8 mouse cellular contexts compared by ENCODE assay signal in the genomic region with DNA sequence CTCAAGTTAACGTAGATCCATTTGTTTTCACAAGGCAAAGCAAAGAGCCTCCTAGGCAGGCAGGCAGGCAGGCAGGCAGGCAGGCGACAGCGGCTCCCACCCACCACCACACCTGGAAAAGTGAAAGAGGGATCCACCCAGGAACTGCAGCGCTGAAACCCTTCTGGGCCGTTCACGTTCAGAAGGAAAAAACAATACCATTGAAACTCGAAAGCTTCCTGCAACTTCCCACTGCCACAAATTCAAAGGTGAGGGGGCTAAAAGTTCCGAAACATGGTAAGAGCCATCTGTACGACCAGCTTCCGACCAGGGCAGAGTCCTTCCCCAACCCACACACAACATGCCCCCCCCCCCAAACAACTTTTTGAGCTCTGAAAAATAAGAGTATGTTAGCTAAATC. TPM values are rescaled to one million over a fixed set of nuclear protein-coding genes. Genes with fewer than 3 reads are reported as not detected.
DNase-seq lines count a peak whose midpoint lies in the region; ATAC-seq and TF ChIP-seq lines count a peak whose summit lies in the region.
"Had no signal": no experiment of that assay in that cellular context is flagged by ENCODE, and none has a peak within 500 bp of the region (broad histone marks: within the 10 kb centered on the region; RNA-seq: fewer than 3 reads in every experiment).

No protein-coding gene starts in this region.

- peak overlapping the region; percentile 79 for H3K9ac ChIP-seq in hindbrain, postnatal 0 days (replicated peaks; ENCODE audit: low read length)
- H3K9ac ChIP-seq in lung, postnatal 0 days (replicated peaks; ENCODE audit: low read depth) = peak overlapping the region; percentile 80

- H3K36me3 ChIP-seq in C2C12 (ENCODE audit: control insufficient read depth, insufficient read depth) = peaks cover 16% of the 10 kb centered on the region
- no peaks in the 10 kb centered on the region for H3K36me3 ChIP-seq in hindbrain, postnatal 0 days (ENCODE audit: insufficient read depth, low read length)
- no peaks in the 10 kb centered on the region for H3K36me3 ChIP-seq in lung, postnatal 0 days (ENCODE audit: insufficient read depth, low read length)

- H3K9me3 ChIP-seq in hindbrain, postnatal 0 days (ENCODE audit: low read length) = no peaks in the 10 kb centered on the region
- H3K9me3 ChIP-seq in lung, postnatal 0 days (ENCODE audit: low read length) = no peaks in the 10 kb centered on the region

- H3K27ac ChIP-seq in hindbrain, postnatal 0 days = peak overlapping the region; percentile 94; the same call in 1 of the 2 replicates
- peak overlapping the region; percentile 96 for H3K27ac ChIP-seq in lung, postnatal 0 days (ENCODE audit: low read length)

- TF ChIP-seq CTCF in C2C12 (IDR thresholded peaks at IDR 0.05; ENCODE audit: control insufficient read depth, insufficient read depth, insufficient read length) = no peak
- no peak for TF ChIP-seq CTCF in hindbrain, postnatal 0 days (IDR thresholded peaks at IDR 0.05; ENCODE audit: low read depth)
- no peak for TF ChIP-seq CTCF in lung, postnatal 0 days (IDR thresholded peaks at IDR 0.05)

- H3K4me3 ChIP-seq in C2C12 (ENCODE audit: insufficient read depth, poor library complexity, severe bottlenecking) = peak overlapping the region; percentile 84
- peak overlapping the region; percentile 73 for H3K4me3 ChIP-seq in hindbrain, postnatal 0 days (ENCODE audit: low read length)
- H3K4me3 ChIP-seq in lung, postnatal 0 days (ENCODE audit: low read depth, low read length) = peak overlapping the region; percentile 73

- peaks cover 63% of the 10 kb centered on the region for H3K79me2 ChIP-seq in C2C12 (ENCODE audit: control insufficient read depth, insufficient read depth)

- no peaks in the 10 kb centered on the region for H3K27me3 ChIP-seq in C2C12 (ENCODE audit: control insufficient read depth, insufficient read depth, insufficient read length)
- no peaks in the 10 kb centered on the region for H3K27me3 ChIP-seq in hindbrain, postnatal 0 days (ENCODE audit: insufficient read depth, low read length)
- no peaks in the 10 kb centered on the region for H3K27me3 ChIP-seq in lung, postnatal 0 days (replicated peaks; ENCODE audit: insufficient read depth, low read length)

- ATAC-seq in erythroblast, adult 5-6 weeks (replicated peaks; ENCODE audit: low FRiP score, poor library complexity, severe bottlenecking) = peak; percentile 63
- no peak for ATAC-seq in hindbrain, postnatal 0 days
- no peak for ATAC-seq in lung, postnatal 0 days

- peaks cover 56% of the 10 kb centered on the region for H3K79me3 ChIP-seq in C2C12 (ENCODE audit: low read depth)

- 0% methylated on average over 10 of the region's 10 CpGs for WGBS in hindbrain, postnatal 0 days
- 1% methylated on average over 10 of the region's 10 CpGs for WGBS in lung, postnatal 0 days

- DNase-seq in 3T3-L1 (ENCODE audit: low read depth, low spot score) = peak; percentile 47
- no peak for DNase-seq in hindbrain, postnatal 0 days (ENCODE audit: low spot score)
- DNase-seq in lung, postnatal 0 days (ENCODE audit: low spot score) = peak; percentile 58
- DNase-seq in frontal cortex, postnatal 25 days (ENCODE audit: low spot score in 2 of 2) = no peak
- DNase-seq in layer of hippocampus, adult 18-20 months (ENCODE audit: low spot score in 2 of 2) = no peak

- H3ac ChIP-seq in C2C12 (ENCODE audit: control insufficient read depth, insufficient read length, low read depth) = peak overlapping the region; percentile 73

- no peak for TF ChIP-seq EP300 in lung, postnatal 0 days (IDR thresholded peaks at IDR 0.05)

- H3K4me2 ChIP-seq in hindbrain, postnatal 0 days (ENCODE audit: low read depth, low read length) = peak overlapping the region; percentile 77
- peak overlapping the region; percentile 66 for H3K4me2 ChIP-seq in lung, postnatal 0 days (replicated peaks; ENCODE audit: low read depth, low read length)

- peaks cover 4% of the 10 kb centered on the region; the same call in 1 of the 2 replicates for H3K4me1 ChIP-seq in hindbrain, postnatal 0 days (ENCODE audit: insufficient read depth, low read length)
- peaks cover 3% of the 10 kb centered on the region for H3K4me1 ChIP-seq in lung, postnatal 0 days (ENCODE audit: insufficient read depth, low read depth, low read length)

TF ChIP-seq in C2C12, 6 proteins besides CTCF, POLR2A, EP300 and RAD21:
- no peak for TF ChIP-seq CEBPB (IDR thresholded peaks at IDR 0.05; ENCODE audit: low read depth)

RNA-seq across cellular contexts. Expression of a gene that starts 0.9 kb away (rescaled TPM):
- 79.9 TPM for polyA plus RNA-seq in C2C12 (2012; fragmentation: generic; extraction: Trizol)
- 8.8 and 10.0 TPM in 2 replicates for total RNA-seq in erythroblast, adult 5-6 weeks (2015; ENCODE audit: low replicate concordance)
- total RNA-seq in erythroblast, adult 5-6 weeks (2017; ENCODE audit: low replicate concordance) = 6.2 and 9.5 TPM in 2 replicates
- 75.7 and 86.5 TPM in 2 replicates for total RNA-seq in hindbrain, postnatal 0 days (2014; rRNA removed)
- polyA plus RNA-seq in hindbrain, postnatal 0 days (2015; fragmentation: Nextera tagmentation; extraction: Ambion mirVana) = 12.7 and 15.8 TPM in 2 replicates
- polyA plus RNA-seq in lung, postnatal 0 days (2015; fragmentation: Nextera tagmentation; extraction: Ambion mirVana) = 38.2 and 42.9 TPM in 2 replicates
- 10 to 100 TPM; 38.2 to 48.0 TPM for total RNA-seq in layer of hippocampus, adult 18-20 months (2021)

RNA-seq across cellular contexts. Expression of a gene that starts 9.2 kb away (rescaled TPM):
- 0.08 TPM for polyA plus RNA-seq in C2C12 (2012; fragmentation: generic; extraction: Trizol)
- total RNA-seq in erythroblast, adult 5-6 weeks (2015; ENCODE audit: low replicate concordance) = not detected in 2 replicates
- total RNA-seq in erythroblast, adult 5-6 weeks (2017; ENCODE audit: low replicate concordance) = not detected in 2 replicates
- total RNA-seq in hindbrain, postnatal 0 days (2014; rRNA removed) = not detected in 2 replicates
- polyA plus RNA-seq in hindbrain, postnatal 0 days (2015; fragmentation: Nextera tagmentation; extraction: Ambion mirVana) = 0.50 and 0.68 TPM in 2 replicates
- polyA plus RNA-seq in lung, postnatal 0 days (2015; fragmentation: Nextera tagmentation; extraction: Ambion mirVana) = 0.06 and 0.07 TPM in 2 replicates
- not detected for total RNA-seq in layer of hippocampus, adult 18-20 months (2021)
- total RNA-seq: heart, postnatal 10 days had no signal

RNA-seq across cellular contexts. Expression of a gene that starts 20.9 kb away (rescaled TPM):
- 355 TPM for polyA plus RNA-seq in C2C12 (2012; fragmentation: generic; extraction: Trizol)
- 42.3 and 58.3 TPM in 2 replicates for total RNA-seq in erythroblast, adult 5-6 weeks (2015; ENCODE audit: low replicate concordance)
- total RNA-seq in erythroblast, adult 5-6 weeks (2017; ENCODE audit: low replicate concordance) = 23.3 and 23.4 TPM in 2 replicates
- total RNA-seq in hindbrain, postnatal 0 days (2014; rRNA removed) = 271 and 302 TPM in 2 replicates
- 247 and 248 TPM in 2 replicates for polyA plus RNA-seq in hindbrain, postnatal 0 days (2015; fragmentation: Nextera tagmentation; extraction: Ambion mirVana)
- 94.3 and 102 TPM in 2 replicates for polyA plus RNA-seq in lung, postnatal 0 days (2015; fragmentation: Nextera tagmentation; extraction: Ambion mirVana)
- 10 to 100 TPM; 22.6 to 25.0 TPM for total RNA-seq in layer of hippocampus, adult 18-20 months (2021)

RNA-seq across cellular contexts. Expression of a gene that starts 28.2 kb away (rescaled TPM):
- not detected for polyA plus RNA-seq in C2C12 (2012; fragmentation: generic; extraction: Trizol)
- not detected in 2 replicates for total RNA-seq in erythroblast, adult 5-6 weeks (2015; ENCODE audit: low replicate concordance)
- total RNA-seq in erythroblast, adult 5-6 weeks (2017; ENCODE audit: low replicate concordance) = 1.8 TPM in 1 of 2 replicates, not detected in the other
- not detected in 2 replicates for total RNA-seq in hindbrain, postnatal 0 days (2014; rRNA removed)
- not detected in 2 replicates for polyA plus RNA-seq in hindbrain, postnatal 0 days (2015; fragmentation: Nextera tagmentation; extraction: Ambion mirVana)
- polyA plus RNA-seq in lung, postnatal 0 days (2015; fragmentation: Nextera tagmentation; extraction: Ambion mirVana) = not detected in 2 replicates
- 1 to 10 TPM; 2.4 to 7.2 TPM for total RNA-seq in layer of hippocampus, adult 18-20 months (2021)

RNA-seq across cellular contexts. Expression of a gene that starts 28.5 kb away (rescaled TPM):
- 20.4 TPM for polyA plus RNA-seq in C2C12 (2012; fragmentation: generic; extraction: Trizol)
- total RNA-seq in erythroblast, adult 5-6 weeks (2015; ENCODE audit: low replicate concordance) = 14.0 and 24.7 TPM in 2 replicates
- 12.0 and 18.8 TPM in 2 replicates for total RNA-seq in erythroblast, adult 5-6 weeks (2017; ENCODE audit: low replicate concordance)
- total RNA-seq in hindbrain, postnatal 0 days (2014; rRNA removed) = 31.4 and 31.6 TPM in 2 replicates
- polyA plus RNA-seq in hindbrain, postnatal 0 days (2015; fragmentation: Nextera tagmentation; extraction: Ambion mirVana) = 47.4 and 47.5 TPM in 2 replicates
- 21.0 and 22.6 TPM in 2 replicates for polyA plus RNA-seq in lung, postnatal 0 days (2015; fragmentation: Nextera tagmentation; extraction: Ambion mirVana)
- 10 to 100 TPM; 33.9 to 34.4 TPM for total RNA-seq in layer of hippocampus, adult 18-20 months (2021)

Comparison
In these comparisons a context has a peak if more than half of its experiments do, and no peak if none do; other contexts are left out.
1. DNase-seq: peak in 3T3-L1 (single experiment) and lung, postnatal 0 days (single experiment); none in hindbrain, postnatal 0 days (single experiment), frontal cortex, postnatal 25 days (0 of 2) and layer of hippocampus, adult 18-20 months (0 of 2).
2. Peak in every context shown above with its lines, with median percentiles within 50 percentile points of each other: H3K4me3 ChIP-seq.